Mouse (Mus musculus): ENCODE measurements at regions not wholly inside any gene's neighbourhood (a gene's known extent, or its start where the extent isn't known, plus 50 kb on each side); places are given as distances from the start of the nearest gene placed in this dataset.

- intact Hi-C loops (cut with DNase I), result no loop called here
Measured at GRCm38 (mm10) chr14:68285546-68285945, 1008.6 kb downstream of the Synb start.

GRCm38 (mm10) chr14:68261436-68261835 is 1032.7 kb downstream of the Synb start:
- DNase-seq (ENCODE audit: extremely low spot score in 1 of 2, low spot score in 2 of 2), result no peak
- intact Hi-C loops (cut with DNase I), result no loop called here

More at GRCm38 (mm10) chr14:68285546-68285945, 1008.6 kb downstream of the Synb start:
- DNase-seq (ENCODE audit: extremely low spot score in 1 of 2, low spot score in 2 of 2), result no peak

GRCm38 (mm10) chr14:68246966-68247365 is 1047.1 kb downstream of the Synb start:
- intact Hi-C loops (cut with DNase I), result no loop called here
- no peak for DNase-seq (ENCODE audit: extremely low spot score in 1 of 2, low spot score in 2 of 2)

GRCm38 (mm10) chr14:68240146-68240545 is 1054.0 kb downstream of the Synb start:
- DNase-seq (ENCODE audit: extremely low spot score in 1 of 2, low spot score in 2 of 2), result no peak
- intact Hi-C loops (cut with DNase I), result no loop called here

- no peak for DNase-seq (ENCODE audit: extremely low spot score in 1 of 2, low spot score in 2 of 2)
- intact Hi-C loops (cut with DNase I), result no loop called here
Measured at GRCm38 (mm10) chr14:68224152-68224551, 1069.9 kb downstream of the Synb start.

- DNase-seq (ENCODE audit: extremely low spot score in 1 of 2, low spot score in 2 of 2), result no peak
- intact Hi-C loops (cut with DNase I), result no loop called here
Measured at GRCm38 (mm10) chr14:68219025-68219595, 1075.0 kb downstream of the Synb start.

GRCm38 (mm10) chr14:68218471-68218870 is 1075.6 kb downstream of the Synb start:
- intact Hi-C loops (cut with DNase I), result no loop called here
- DNase-seq (ENCODE audit: extremely low spot score in 1 of 2, low spot score in 2 of 2), result peak in 1 of 2 experiments; percentile 16

- intact Hi-C loops (cut with DNase I), result no loop called here
- no peak for DNase-seq (ENCODE audit: extremely low spot score in 1 of 2, low spot score in 2 of 2)
Measured at GRCm38 (mm10) chr14:68217986-68218385, 1076.1 kb downstream of the Synb start.

- intact Hi-C loops (cut with DNase I), result no loop called here
- no peak for DNase-seq (ENCODE audit: extremely low spot score in 1 of 2, low spot score in 2 of 2)
Measured at GRCm38 (mm10) chr14:68213879-68214278, 1080.2 kb downstream of the Synb start.

- DNase-seq (ENCODE audit: extremely low spot score in 1 of 2, low spot score in 2 of 2), result no peak
- intact Hi-C loops (cut with DNase I), result no loop called here
Measured at GRCm38 (mm10) chr14:68198802-68199201, 1095.3 kb downstream of the Synb start.

- intact Hi-C loops (cut with DNase I), result no loop called here
- DNase-seq (ENCODE audit: extremely low spot score in 1 of 2, low spot score in 2 of 2), result peak in 1 of 2 experiments; percentile 32
Measured at GRCm38 (mm10) chr14:68197470-68197800, 1096.7 kb downstream of the Synb start.

- intact Hi-C loops (cut with DNase I), result no loop called here
- DNase-seq (ENCODE audit: extremely low spot score in 1 of 2, low spot score in 2 of 2), result no peak
Measured at GRCm38 (mm10) chr14:68196762-68197469, 1097.2 kb downstream of the Synb start.

GRCm38 (mm10) chr14:68196201-68196600 is 1097.9 kb downstream of the Synb start:
- intact Hi-C loops (cut with DNase I), result no loop called here
- DNase-seq (ENCODE audit: extremely low spot score in 1 of 2, low spot score in 2 of 2), result no peak

GRCm38 (mm10) chr14:68189876-68190275 is 1104.2 kb downstream of the Synb start:
- no peak for DNase-seq (ENCODE audit: extremely low spot score in 1 of 2, low spot score in 2 of 2)
- intact Hi-C loops (cut with DNase I), result no loop called here

- DNase-seq (ENCODE audit: extremely low spot score in 1 of 2, low spot score in 2 of 2), result no peak
- intact Hi-C loops (cut with DNase I), result no loop called here
Measured at GRCm38 (mm10) chr14:68188325-68188724, 1105.8 kb downstream of the Synb start.

- no peak for DNase-seq (ENCODE audit: extremely low spot score in 1 of 2, low spot score in 2 of 2)
- intact Hi-C loops (cut with DNase I), result no loop called here
Measured at GRCm38 (mm10) chr14:68182606-68183005, 1111.5 kb downstream of the Synb start.

- intact Hi-C loops (cut with DNase I), result no loop called here
Measured at GRCm38 (mm10) chr14:68181168-68181567, 1112.9 kb downstream of the Synb start.

More at GRCm38 (mm10) chr14:68181168-68181567, 1112.9 kb downstream of the Synb start:
- no peak for DNase-seq (ENCODE audit: extremely low spot score in 1 of 2, low spot score in 2 of 2)

All from left cerebral cortex, postnatal 10 days (tissue).